Mouse (Mus musculus): Measurements from ENCODE around the gene Gpank1.

- TF ChIP-seq CTCF (IDR thresholded peaks at IDR 0.05; ENCODE audit: insufficient read depth, low read depth, low read length) (no peak), POLR2A (IDR thresholded peaks at IDR 0.05; ENCODE audit: insufficient read depth, low read depth, low read length) (no peak)
Observed at GRCm38 (mm10) chr17:35090166-35090932, 30.9 kb upstream of the Gpank1 start.

All from olfactory bulb, adult 2 months (tissue).